Mouse (Mus musculus): Measurements from ENCODE around the gene Metrnl.

Gene Metrnl

DNA sequence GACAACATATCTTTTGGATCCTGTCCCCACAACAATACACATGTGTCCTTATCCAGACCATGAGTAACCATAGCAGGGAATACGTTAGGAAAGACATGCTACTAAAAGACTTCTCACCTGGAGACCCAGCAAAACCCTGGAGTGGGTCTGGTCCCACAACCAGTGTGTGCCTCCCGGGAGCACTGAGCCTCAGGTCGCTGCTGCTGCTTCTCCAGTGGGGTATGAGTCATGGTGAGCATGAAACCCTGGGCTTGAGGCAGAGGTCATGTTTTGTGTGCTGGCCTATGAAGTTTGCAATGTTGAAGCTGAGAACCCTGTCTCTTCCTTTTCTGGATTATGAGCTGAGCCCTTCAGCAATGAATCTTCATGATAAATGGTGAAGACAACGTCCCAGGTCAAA lies 15.3 kb upstream of the Metrnl start:
- no peak for DNase-seq (ENCODE audit: low spot score)

DNA sequence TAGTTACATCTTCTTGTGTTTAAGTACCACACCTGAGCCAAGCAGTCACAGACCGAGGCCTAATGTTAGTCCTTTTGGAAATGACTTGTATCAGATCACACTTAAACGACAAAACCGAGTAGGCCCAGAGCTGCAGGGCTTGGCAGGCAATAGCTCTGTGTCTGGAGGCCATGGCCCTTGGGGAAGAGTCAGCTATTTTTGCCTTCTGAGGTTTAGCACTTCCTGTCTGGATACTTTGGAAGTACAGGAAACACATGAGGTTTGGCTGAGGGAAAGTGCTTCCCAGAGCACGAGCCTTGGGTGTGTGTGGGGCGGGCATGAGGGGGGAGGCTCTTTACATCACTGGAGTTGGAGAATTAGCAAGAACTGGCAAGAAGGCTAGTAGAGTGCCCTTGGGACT lies 14.7 kb upstream of the Metrnl start:
- DNase-seq (ENCODE audit: low spot score) = no peak

DNA sequence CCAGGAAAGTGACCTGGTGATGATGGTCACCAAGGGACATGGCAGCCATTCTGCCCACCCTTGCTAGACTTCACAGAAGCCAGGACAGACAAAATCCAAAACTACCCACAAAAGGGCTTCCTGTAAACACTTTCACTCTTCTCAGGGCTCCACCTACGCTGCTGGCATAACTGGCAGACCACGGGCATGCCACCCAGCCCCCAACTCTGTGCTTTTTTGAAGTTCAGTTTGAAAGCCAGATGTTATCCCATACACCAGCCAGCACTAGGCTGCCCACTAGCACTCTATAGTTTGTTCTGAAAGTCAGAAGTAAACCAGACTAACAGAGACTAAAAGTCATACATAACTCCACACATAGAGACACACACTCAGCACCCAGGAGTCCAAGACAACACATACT lies 13.3 kb upstream of the Metrnl start:
- no peak for DNase-seq (ENCODE audit: low spot score)

GRCm38 (mm10) chr11:121695304-121696064 lies 5.9 kb upstream of the Metrnl start:
- DNase-seq (ENCODE audit: low spot score) = no peak

- DNase-seq (ENCODE audit: low spot score) = no peak
Observed at GRCm38 (mm10) chr11:121697271-121697670, 4.1 kb upstream of the Metrnl start.

DNA sequence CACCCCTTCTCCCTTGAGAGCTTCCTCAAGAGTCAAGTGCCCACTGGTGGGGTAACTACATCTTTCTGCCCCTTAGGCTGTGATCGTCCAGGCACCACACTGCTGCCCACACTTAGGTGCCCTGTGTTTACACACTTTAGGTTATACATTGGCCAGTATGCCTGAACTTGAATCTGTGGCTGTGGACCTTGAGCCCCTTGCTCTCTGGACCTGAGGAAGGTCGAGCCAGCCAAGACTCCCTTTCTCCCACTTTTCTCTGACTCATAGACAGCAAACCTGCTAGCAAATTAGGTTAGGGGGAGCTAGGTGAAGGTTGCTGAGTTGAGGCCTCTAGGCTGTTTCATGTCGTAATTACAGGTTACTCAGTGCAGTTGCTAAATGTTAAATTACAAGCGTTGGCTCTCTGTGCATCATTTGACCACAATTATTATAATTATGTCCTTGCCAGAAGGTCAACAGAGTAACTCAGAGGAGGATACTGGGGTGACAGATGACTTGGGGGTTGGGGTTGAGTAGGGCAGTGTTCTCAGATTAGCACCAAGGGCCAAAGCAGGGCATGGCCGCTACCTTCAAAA lies 2.9 kb upstream of the Metrnl start:
- DNase-seq (ENCODE audit: low spot score) = no peak

GRCm38 (mm10) chr11:121702111-121702894 lies 959 bp downstream of the Metrnl start:
- peak; percentile 94 for DNase-seq (ENCODE audit: low spot score)

DNA sequence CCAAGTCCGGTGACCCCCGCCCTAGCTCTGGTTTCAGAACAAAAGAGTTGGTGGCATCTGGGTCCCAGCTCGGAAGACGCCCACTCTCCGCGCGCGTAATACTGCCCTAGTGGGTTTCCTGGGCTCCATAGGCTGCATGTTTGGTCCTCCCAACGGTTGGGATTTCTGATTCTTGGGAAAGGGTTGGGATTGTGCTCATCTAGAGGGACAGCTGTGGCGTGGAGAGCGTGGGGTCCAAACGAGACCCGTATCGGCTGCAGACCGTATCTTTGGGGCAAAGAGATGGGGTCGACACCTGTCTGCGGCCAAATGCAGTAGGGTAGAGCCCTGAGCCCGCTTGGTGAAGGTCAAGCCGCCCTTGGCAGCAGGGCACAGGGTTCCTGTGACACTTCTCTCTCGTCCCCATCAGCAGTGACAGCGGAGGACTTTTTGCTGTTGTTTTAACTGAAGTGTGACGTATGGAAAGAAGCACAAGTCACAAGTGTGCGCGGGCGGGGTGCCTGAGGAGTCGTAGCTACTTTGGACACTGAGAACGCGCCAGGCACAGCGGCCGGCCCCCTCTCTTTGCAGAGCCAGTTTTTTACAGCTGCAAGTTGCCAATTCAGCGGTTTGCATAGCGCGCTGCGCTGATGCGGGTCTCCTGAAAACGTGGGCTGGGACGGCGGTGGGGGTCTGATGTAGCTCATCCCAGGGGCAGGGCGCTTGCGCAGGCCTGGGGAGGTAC lies 1.7 kb downstream of the Metrnl start:
- peak; percentile 70 for DNase-seq (ENCODE audit: low spot score)

GRCm38 (mm10) chr11:121703619-121704215 lies 2.4 kb downstream of the Metrnl start:
- DNase-seq (ENCODE audit: low spot score) = peak; percentile 32

DNA sequence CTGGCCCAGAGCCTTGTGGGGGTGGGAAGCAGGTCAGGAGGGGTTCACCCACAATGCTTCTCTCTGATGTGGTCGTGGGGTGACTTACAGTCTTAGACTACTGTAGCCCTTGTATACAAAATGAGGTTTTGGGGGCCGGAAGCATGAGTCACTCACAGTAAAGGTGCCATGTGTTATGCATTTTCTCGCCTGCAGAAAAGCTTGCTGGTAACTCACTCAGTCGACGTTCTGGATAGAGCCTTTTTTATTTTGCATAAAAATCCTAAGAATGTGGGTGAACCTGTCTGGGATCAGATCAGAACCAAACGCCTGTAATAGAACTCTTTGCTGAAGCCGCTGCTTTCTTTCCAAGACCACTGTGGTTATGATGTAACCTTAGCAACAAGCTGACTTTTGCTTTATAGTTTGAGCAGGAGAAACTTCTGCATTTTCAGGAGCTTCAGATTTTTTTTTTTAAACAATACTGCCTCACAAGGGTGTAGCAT lies 5.2 kb downstream of the Metrnl start:
- DNase-seq (ENCODE audit: low spot score) = no peak

GRCm38 (mm10) chr11:121709278-121709677 lies 7.9 kb downstream of the Metrnl start:
- DNase-seq (ENCODE audit: low spot score) = no peak

DNA sequence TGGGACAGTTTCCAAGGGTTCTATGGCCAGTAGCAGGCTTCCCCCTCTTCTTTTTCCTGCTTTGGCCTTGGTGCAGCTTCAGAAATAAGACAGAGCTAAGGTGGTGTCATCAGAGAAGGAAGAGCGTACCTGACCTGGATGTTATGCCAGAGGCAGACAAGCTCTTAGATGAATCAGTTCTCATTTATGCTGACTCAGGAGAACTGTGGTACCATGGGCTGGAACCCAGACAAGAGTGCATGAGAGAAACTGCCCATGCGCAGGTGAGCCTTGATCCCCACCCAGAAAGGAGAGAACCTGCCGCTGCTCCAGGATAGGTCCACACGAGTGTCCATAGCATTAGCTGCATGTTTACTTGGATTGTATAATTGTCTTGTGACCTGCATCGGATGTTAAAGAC lies 8.9 kb downstream of the Metrnl start:
- no peak for DNase-seq (ENCODE audit: low spot score)

DNA sequence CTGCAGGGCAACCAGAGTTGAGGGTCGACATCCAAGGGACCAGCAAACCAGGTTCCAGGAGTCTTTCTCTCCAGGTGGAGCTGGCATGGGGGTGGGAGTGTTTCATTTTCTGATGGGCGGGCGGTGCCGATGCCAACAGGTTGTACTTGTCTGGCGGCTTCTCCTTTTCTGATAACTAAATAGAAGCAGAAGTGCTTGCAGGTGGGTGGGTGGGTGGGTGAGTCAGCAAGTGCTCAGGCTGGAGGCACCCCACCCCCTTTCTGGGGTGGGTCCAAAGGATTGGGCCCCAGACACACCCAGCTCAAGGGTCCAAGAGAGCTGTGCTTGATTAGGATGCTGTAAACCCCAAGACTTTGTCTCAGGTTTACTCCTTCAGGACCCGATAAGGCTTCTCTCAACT lies 11.6 kb downstream of the Metrnl start:
- peak; percentile 73 for DNase-seq (ENCODE audit: low spot score)

DNA sequence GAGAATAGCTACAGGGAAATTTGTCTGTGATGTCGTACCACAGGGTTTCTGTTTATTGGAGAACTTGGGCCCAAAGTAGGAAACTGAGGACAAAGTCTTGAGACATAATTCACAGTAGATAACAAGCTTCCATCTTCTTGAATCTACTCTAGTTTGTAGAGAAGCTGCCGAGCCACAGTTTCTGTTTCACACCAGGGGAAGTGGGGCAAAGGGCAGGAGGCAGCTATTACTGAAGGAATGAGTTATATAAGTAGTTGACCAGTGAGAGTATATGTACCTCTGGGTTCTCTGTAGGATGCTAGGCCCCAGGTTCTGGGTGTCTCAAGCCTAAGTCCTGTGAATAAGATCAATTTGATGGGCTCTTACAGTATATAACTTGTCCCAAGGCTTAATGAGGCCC lies 12.2 kb downstream of the Metrnl start:
- no peak for DNase-seq (ENCODE audit: low spot score)

- no peak for DNase-seq (ENCODE audit: low spot score)
Observed at GRCm38 (mm10) chr11:121714745-121715485, 13.6 kb downstream of the Metrnl start.

- peak; percentile 80 for DNase-seq (ENCODE audit: low spot score)
Observed at GRCm38 (mm10) chr11:121717724-121718123, 16.4 kb downstream of the Metrnl start.

GRCm38 (mm10) chr11:121720752-121721151 lies 19.4 kb downstream of the Metrnl start:
- no peak for DNase-seq (ENCODE audit: low spot score)

DNA sequence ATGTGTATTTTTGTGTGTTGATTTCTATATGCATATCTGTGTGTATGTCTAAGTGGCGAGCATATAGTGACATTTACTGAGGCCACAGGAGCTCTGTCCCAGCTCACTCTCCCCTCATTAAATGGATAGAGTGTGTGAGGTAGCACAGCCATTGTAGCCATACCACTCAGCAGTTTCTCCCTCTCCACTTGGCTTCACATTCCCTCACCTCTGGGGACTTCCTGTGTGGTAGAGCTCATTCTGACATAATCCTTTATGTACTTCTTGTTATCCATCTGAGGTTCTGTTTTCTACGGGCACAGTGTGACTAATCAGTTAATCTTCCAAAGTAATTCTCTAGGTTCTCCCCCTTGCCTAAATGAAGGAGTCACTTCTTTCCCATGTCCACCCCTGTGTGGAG lies 21.1 kb downstream of the Metrnl start:
- no peak for DNase-seq (ENCODE audit: low spot score)

- DNase-seq (ENCODE audit: low spot score) = no peak
Observed at GRCm38 (mm10) chr11:121726625-121727024, 25.3 kb downstream of the Metrnl start.

GRCm38 (mm10) chr11:121734184-121734583 lies 32.8 kb downstream of the Metrnl start:
- DNase-seq (ENCODE audit: low spot score) = no peak

- no peak for DNase-seq (ENCODE audit: low spot score)
Observed at GRCm38 (mm10) chr11:121734892-121735291, 33.5 kb downstream of the Metrnl start.
